Mouse (Mus musculus) heart, postnatal 0 days (tissue): ENCODE results near the gene Lrrc17.

Experiments used
- CTCF ChIP-seq: IDR thresholded peaks from 2 replicates; pipeline ENCODE4 v1.5.1; 2016; ENCODE audit warnings: antibody characterized with exemption, control low read depth, low read depth
- EP300 ChIP-seq: IDR thresholded peaks from 2 replicates; pipeline ENCODE4 v1.6.1; 2016; ENCODE audit warnings: antibody characterized with exemption, low read depth

DNA sequence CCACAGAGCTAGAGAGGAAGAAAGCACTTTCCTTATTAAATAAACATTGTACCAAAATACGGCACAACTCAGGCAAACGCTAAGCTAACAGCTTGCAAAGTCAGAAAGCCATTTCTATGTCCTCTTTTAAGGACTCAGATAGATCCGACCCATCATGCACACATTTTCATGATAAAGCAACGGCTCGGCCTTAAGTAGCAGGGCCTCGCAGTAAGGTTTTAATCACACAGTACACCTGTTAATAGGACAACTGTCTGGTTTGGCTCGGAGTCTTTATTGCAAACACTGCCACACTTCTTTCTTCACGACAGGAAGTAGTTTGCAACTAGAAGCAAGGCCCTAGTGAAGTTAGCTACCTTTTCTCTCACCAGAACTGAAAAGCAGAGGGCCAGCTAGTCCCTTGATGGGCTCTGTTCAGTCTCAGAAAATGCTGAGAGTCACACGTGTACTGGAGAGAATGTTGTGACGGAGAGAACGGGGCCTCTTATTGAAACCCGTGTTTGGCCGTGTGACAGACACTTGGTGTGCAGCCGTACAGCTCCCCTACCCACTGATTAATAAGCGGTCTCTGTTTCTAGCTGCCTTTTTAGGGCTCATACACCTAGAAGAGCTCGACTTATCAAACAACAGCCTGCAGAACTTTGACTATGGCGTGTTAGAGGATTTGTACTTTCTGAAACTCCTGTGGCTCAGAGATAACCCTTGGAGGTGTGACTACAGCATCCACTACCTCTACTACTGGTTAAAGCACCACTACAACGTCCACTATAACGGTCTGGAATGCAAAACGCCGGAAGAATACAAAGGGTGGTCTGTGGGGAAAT, 31.2 kb downstream of the Lrrc17 start:
- no peak for TF ChIP-seq EP300
- no peak for TF ChIP-seq CTCF
